Mouse (Mus musculus): ENCODE measurements around the gene Sorl1.

- TF ChIP-seq EP300 (IDR thresholded peaks at IDR 0.05; ENCODE audit: low read depth) (no peak), CTCF (IDR thresholded peaks at IDR 0.05; ENCODE audit: low read depth) (no peak)
Observed at GRCm38 (mm10) chr9:42072010-42072409, 52.1 kb downstream of the Sorl1 start.
